Mouse (Mus musculus): ENCODE data around the gene Kmt2e.

GRCm38 (mm10) chr5:23441916-23442315 is 7.7 kb downstream of the Kmt2e start:
- TF ChIP-seq CTCF (IDR thresholded peaks at IDR 0.05; ENCODE audit: extremely low read depth, insufficient read depth, low read length) (no peak), POLR2A (IDR thresholded peaks at IDR 0.05; ENCODE audit: extremely low read depth, insufficient read depth, low read length) (no peak)
